Mouse (Mus musculus): ENCODE results near the gene Nalcn. TPM values are rescaled to one million over a fixed set of nuclear protein-coding genes. Genes with fewer than 3 reads are reported as not detected.
A peak's percentile ranks its signal among the peaks of the same experiment; 100 is the strongest.

Nalcn gene
- polyA plus RNA-seq, 1 experiment from 2014 or later = 2.0 TPM

DNA sequence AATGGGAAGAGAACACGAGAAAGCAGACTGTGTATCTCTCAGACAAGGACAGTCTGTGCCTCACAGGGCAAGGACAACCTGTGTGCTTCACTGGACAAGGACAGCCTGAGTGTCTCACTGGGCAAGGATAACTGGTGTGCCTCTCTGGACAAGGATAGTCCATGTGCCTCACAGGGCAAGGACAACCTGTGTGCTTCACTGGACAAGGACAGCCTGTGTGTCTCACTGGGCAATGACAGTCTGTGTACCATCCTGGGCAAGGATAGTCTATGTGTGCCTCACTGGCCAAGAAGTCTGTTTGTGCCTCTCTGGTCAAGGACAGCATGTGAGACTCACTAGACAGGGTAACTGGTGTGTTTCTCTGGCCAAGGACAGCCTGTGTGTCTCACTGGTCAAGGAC lies 180.9 kb downstream of the Nalcn start:
- no peaks in the 10 kb centered on the region for H3K27me3 ChIP-seq (ENCODE audit: low read depth, poor library complexity, severe bottlenecking)
- 80% methylated on average over 1 of the region's 1 CpGs for WGBS
- H3K27ac ChIP-seq (replicated peaks) = no peak overlapping the region
- H3K9me3 ChIP-seq (replicated peaks) = no peaks in the 10 kb centered on the region
- no peaks in the 10 kb centered on the region for H3K4me1 ChIP-seq
- DNase-seq (ENCODE audit: low spot score) = no peak
- H3K4me3 ChIP-seq = no peak overlapping the region
- no peaks in the 10 kb centered on the region for H3K36me3 ChIP-seq

DNA sequence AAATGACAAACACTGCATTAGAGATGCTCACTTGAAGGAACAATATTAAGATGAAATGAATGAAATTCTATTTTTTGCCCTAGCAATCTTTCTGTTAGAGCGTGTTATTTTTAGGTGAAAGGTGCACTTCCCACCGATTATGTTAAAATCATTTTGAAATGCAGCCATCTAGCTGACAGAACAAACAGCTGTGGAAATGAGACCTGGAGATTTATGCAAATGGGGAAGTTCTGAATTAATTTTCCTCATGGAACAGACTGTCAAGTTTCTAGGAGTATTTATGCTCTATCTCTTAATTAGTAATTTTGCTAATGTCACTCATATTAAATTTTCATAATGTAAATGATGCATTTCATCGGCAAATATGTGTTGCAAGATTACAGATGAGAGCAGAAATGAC lies 191.4 kb downstream of the Nalcn start:
- no peaks in the 10 kb centered on the region for H3K36me3 ChIP-seq
- no peaks in the 10 kb centered on the region; the same call in 1 of the 2 replicates for H3K9me3 ChIP-seq (replicated peaks)
- H3K4me1 ChIP-seq = no peaks in the 10 kb centered on the region
- no peak overlapping the region for H3K4me3 ChIP-seq
- 90% methylated on average over 3 of the region's 3 CpGs for WGBS
- no peaks in the 10 kb centered on the region for H3K27me3 ChIP-seq (ENCODE audit: low read depth, poor library complexity, severe bottlenecking)
- H3K27ac ChIP-seq (replicated peaks) = no peak overlapping the region
- DNase-seq (ENCODE audit: low spot score) = no peak

DNA sequence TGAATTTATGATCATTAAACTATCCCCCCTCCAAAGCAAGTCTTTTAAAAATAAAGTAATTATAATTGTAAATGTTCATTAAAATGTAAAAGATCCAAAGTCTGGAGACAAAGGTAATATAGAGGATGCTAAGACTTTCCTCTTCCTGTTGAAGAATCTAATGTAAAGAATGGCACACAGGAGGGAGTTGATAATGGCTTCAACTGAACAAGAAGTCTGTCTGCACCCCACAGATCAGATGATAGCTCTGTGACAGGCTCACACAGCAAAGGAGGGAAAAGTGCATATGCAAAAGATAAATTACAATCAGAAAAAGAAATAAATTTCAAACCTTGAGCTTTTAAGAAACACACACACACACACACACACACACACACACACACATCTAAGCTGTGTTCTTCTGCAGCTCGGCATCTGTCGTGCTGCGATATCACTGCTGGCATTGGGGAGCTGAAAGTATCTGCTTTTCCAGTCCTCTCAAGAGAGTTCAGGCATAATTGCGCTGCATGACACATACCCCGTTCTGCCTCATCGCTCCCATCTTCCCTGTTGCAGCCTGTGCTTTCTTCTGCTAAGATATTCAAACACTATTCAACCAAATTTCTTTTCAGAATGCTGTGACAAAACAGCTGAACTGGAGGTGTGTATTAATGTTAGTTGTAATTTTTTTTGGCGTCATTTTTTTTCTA lies 250.6 kb downstream of the Nalcn start:
- Histone ChIP-seq H3K27me3 (ENCODE audit: low read depth, poor library complexity, severe bottlenecking) (no peaks in the 10 kb centered on the region), H3K9me3 (replicated peaks) (no peaks in the 10 kb centered on the region), H3K27ac (replicated peaks) (no peak overlapping the region), H3K4me3 (no peak overlapping the region), H3K4me1 (no peaks in the 10 kb centered on the region), H3K36me3 (no peaks in the 10 kb centered on the region)
- 80% methylated on average over 7 of the region's 7 CpGs for WGBS
- DNase-seq (ENCODE audit: low spot score) = no peak

GRCm38 (mm10) chr14:123371522-123371921 lies 255.4 kb downstream of the Nalcn start:
- peak; percentile 17 for DNase-seq (ENCODE audit: low spot score)
- Histone ChIP-seq H3K9me3 (replicated peaks) (no peaks in the 10 kb centered on the region), H3K4me1 (no peaks in the 10 kb centered on the region), H3K27me3 (ENCODE audit: low read depth, poor library complexity, severe bottlenecking) (no peaks in the 10 kb centered on the region), H3K27ac (replicated peaks) (no peak overlapping the region), H3K4me3 (no peak overlapping the region), H3K36me3 (no peaks in the 10 kb centered on the region)
- WGBS = 18% methylated on average over 9 of the region's 9 CpGs

GRCm38 (mm10) chr14:123359691-123360090 lies 267.3 kb downstream of the Nalcn start:
- no peak overlapping the region for H3K4me3 ChIP-seq
- no peaks in the 10 kb centered on the region for H3K4me1 ChIP-seq
- DNase-seq (ENCODE audit: low spot score) = no peak
- 83% methylated on average over 1 of the region's 1 CpGs for WGBS
- H3K9me3 ChIP-seq (replicated peaks) = no peaks in the 10 kb centered on the region
- no peaks in the 10 kb centered on the region for H3K36me3 ChIP-seq
- H3K27me3 ChIP-seq (ENCODE audit: low read depth, poor library complexity, severe bottlenecking) = no peaks in the 10 kb centered on the region
- no peak overlapping the region for H3K27ac ChIP-seq (replicated peaks)

DNA sequence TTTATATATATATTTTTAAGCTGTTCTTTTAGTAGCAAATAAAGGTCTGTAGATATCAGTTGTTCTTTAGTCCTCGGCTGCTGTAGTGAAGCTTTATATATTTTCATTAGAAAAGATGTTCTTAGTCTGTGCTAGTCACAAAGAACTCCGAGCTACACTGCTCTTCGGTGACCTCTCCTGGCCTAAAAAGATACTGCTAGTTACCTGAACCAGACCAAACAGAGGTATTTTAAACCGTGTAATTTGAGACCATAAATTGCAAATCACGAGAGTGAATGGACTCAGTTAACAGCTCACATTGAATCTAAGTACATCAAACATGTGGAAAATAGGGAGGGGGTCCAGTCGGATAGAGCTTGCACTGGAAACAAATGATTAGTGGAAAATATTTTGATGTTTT lies 274.0 kb downstream of the Nalcn start:
- H3K27me3 ChIP-seq (ENCODE audit: low read depth, poor library complexity, severe bottlenecking) = no peaks in the 10 kb centered on the region
- 0 out of 2 replicates have a peak, but pooled peaks cover 2% of the 10 kb centered on the region for H3K36me3 ChIP-seq
- H3K27ac ChIP-seq (replicated peaks) = no peak overlapping the region
- no peak overlapping the region for H3K4me3 ChIP-seq
- no peak for DNase-seq (ENCODE audit: low spot score)
- WGBS = 25% methylated on average over 6 of the region's 6 CpGs
- H3K4me1 ChIP-seq = no peaks in the 10 kb centered on the region
- no peaks in the 10 kb centered on the region for H3K9me3 ChIP-seq (replicated peaks)

GRCm38 (mm10) chr14:123331841-123332240 lies 295.1 kb downstream of the Nalcn start:
- H3K4me3 ChIP-seq = no peak overlapping the region
- WGBS = 33% methylated on average over 1 of the region's 1 CpGs

GRCm38 (mm10) chr14:123314369-123314768 lies 312.6 kb downstream of the Nalcn start:
- H3K36me3 ChIP-seq = no peaks in the 10 kb centered on the region
- H3K27ac ChIP-seq (replicated peaks) = no peak overlapping the region
- H3K4me3 ChIP-seq = no peak overlapping the region
- 35% methylated on average over 1 of the region's 1 CpGs for WGBS
- no peak for DNase-seq (ENCODE audit: low spot score)
- no peaks in the 10 kb centered on the region for H3K4me1 ChIP-seq
- H3K9me3 ChIP-seq (replicated peaks) = no peaks in the 10 kb centered on the region
- no peaks in the 10 kb centered on the region for H3K27me3 ChIP-seq (ENCODE audit: low read depth, poor library complexity, severe bottlenecking)

More at GRCm38 (mm10) chr14:123331841-123332240, 295.1 kb downstream of the Nalcn start:
- H3K27ac ChIP-seq (replicated peaks) = no peak overlapping the region
- no peak for DNase-seq (ENCODE audit: low spot score)
- H3K27me3 ChIP-seq (ENCODE audit: low read depth, poor library complexity, severe bottlenecking) = no peaks in the 10 kb centered on the region
- H3K36me3 ChIP-seq = no peaks in the 10 kb centered on the region
- H3K9me3 ChIP-seq (replicated peaks) = no peaks in the 10 kb centered on the region
- H3K4me1 ChIP-seq = peaks cover 6% of the 10 kb centered on the region; the same call in 1 of the 2 replicates

GRCm38 (mm10) chr14:123312371-123312770 lies 314.6 kb downstream of the Nalcn start:
- 86% methylated on average over 4 of the region's 4 CpGs for WGBS

DNA sequence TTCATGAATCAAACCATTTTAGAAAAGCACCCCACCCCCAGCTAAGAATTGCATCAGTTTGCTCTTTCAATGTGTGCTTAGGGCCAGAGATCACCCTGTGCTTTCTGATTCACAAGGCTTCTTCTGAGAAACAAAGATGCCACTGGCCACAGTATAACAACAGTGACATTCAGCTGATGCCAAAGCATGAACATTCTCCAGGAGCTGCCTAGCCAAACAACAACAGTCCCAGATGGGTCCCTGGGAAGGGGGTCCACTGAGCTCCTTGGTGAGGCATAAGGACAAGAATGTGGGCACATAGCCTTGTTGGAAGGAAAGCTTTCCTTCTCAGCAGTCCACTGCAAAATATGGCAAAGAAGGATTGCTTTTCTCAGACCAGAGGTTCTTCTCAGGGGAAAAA lies 330.9 kb downstream of the Nalcn start:
- no peaks in the 10 kb centered on the region for H3K27me3 ChIP-seq (ENCODE audit: low read depth, poor library complexity, severe bottlenecking)
- H3K9me3 ChIP-seq (replicated peaks) = no peaks in the 10 kb centered on the region
- no peak for DNase-seq (ENCODE audit: low spot score)

More at GRCm38 (mm10) chr14:123312371-123312770, 314.6 kb downstream of the Nalcn start:
- Histone ChIP-seq H3K4me1 (no peaks in the 10 kb centered on the region), H3K36me3 (no peaks in the 10 kb centered on the region), H3K4me3 (no peak overlapping the region), H3K9me3 (replicated peaks) (no peaks in the 10 kb centered on the region), H3K27ac (replicated peaks) (no peak overlapping the region), H3K27me3 (ENCODE audit: low read depth, poor library complexity, severe bottlenecking) (no peaks in the 10 kb centered on the region)
- DNase-seq (ENCODE audit: low spot score) = no peak

DNA sequence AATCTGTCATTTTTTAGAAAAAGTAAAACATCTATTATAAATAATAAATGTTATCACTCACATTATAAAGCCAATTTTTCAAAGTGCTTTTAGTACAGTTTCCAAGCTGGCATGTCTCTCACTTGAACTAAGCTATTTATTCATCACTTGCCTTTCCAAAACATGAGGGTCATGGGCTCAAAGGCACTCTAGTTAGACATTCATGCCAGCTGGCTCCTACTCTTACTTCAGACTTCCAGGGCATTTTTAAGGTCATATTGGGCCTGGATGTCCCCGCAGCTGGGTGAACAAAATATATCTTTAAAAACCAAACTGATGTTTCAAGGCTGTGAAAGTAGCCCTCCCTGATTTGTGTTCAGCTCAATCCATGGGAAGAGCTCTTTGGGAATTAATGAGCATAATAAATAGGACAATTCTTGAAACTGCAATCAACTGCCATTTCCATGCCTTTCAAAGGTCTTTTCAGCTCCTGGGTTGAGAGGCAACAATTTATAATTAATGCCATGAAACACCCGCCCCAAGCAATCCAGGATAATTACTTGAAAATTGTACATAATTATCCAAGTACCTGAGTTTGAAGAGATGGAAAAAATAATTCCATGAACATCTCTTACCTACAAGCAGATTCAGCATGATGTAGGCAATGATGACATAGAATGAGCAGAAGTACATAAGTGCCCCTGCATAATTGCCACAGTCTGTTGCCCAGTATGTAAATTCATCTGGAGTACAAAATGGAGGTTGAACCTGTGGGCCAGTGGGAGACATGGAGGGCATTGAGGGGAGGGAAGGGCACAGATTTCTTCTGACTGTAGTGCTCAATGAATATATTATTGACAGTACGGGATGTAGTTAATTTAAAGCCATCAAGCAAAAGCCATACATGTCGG lies 335.6 kb downstream of the Nalcn start:
- no peak overlapping the region for H3K4me3 ChIP-seq
- no peaks in the 10 kb centered on the region for H3K4me1 ChIP-seq
- H3K27ac ChIP-seq (replicated peaks) = no peak overlapping the region
- DNase-seq (ENCODE audit: low spot score) = no peak
- H3K36me3 ChIP-seq = no peaks in the 10 kb centered on the region
- no peaks in the 10 kb centered on the region for H3K27me3 ChIP-seq (ENCODE audit: low read depth, poor library complexity, severe bottlenecking)
- WGBS = 88% methylated on average over 4 of the region's 4 CpGs
- no peaks in the 10 kb centered on the region for H3K9me3 ChIP-seq (replicated peaks)

More for the DNA sequence above, 330.9 kb downstream of the Nalcn start:
- Histone ChIP-seq H3K36me3 (no peaks in the 10 kb centered on the region), H3K27ac (replicated peaks) (no peak overlapping the region), H3K4me3 (no peak overlapping the region), H3K4me1 (0 out of 2 replicates have a peak, but pooled peaks cover 4% of the 10 kb centered on the region)

DNA sequence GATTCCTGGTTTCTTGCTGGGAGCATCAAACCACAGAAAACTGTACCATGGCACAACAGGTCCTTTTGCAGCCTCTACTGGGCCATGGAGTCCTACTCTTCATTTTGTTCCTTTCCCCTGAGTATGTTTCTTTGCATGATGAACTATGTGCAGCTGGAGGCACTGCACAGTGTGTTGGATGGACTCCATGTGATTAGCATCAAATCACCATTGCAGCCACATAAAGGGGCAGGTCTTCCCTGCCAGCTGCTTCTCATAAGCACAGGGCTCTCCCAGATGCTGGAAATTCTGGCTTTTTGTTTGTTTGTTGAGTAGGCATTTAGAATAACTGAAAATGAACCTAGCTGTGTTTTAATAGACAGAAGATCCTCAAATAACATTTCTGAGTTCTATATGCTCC lies 344.8 kb downstream of the Nalcn start:
- Histone ChIP-seq H3K27ac (replicated peaks) (no peak overlapping the region), H3K27me3 (ENCODE audit: low read depth, poor library complexity, severe bottlenecking) (no peaks in the 10 kb centered on the region), H3K4me1 (no peaks in the 10 kb centered on the region), H3K4me3 (no peak overlapping the region), H3K36me3 (no peaks in the 10 kb centered on the region), H3K9me3 (replicated peaks) (no peaks in the 10 kb centered on the region)
- DNase-seq (ENCODE audit: low spot score) = no peak

GRCm38 (mm10) chr14:123272121-123272520 lies 354.8 kb downstream of the Nalcn start:
- Histone ChIP-seq H3K27me3 (ENCODE audit: low read depth, poor library complexity, severe bottlenecking) (no peaks in the 10 kb centered on the region), H3K9me3 (replicated peaks) (no peaks in the 10 kb centered on the region), H3K4me1 (no peaks in the 10 kb centered on the region), H3K27ac (replicated peaks) (no peak overlapping the region), H3K4me3 (no peak overlapping the region), H3K36me3 (no peaks in the 10 kb centered on the region)
- 79% methylated on average over 2 of the region's 2 CpGs for WGBS
- DNase-seq (ENCODE audit: low spot score) = no peak
